Mouse (Mus musculus) T-helper 17 cell (primary cell): ENCODE results near the gene Dnajb3.

Experiments
- in situ Hi-C, 2 experiments: fragments of 300-600 bp; cut with MboI, MseI; formaldehyde crosslinking; loops; 1 replicate in 1 of 2; 2 replicates in 1 of 2; pipeline ENCODE4 v1.15.1; 2025; ENCODE audit warnings: high pct_unique_total_duplicates in 2 of 2

The Dnajb3 gene

DNA sequence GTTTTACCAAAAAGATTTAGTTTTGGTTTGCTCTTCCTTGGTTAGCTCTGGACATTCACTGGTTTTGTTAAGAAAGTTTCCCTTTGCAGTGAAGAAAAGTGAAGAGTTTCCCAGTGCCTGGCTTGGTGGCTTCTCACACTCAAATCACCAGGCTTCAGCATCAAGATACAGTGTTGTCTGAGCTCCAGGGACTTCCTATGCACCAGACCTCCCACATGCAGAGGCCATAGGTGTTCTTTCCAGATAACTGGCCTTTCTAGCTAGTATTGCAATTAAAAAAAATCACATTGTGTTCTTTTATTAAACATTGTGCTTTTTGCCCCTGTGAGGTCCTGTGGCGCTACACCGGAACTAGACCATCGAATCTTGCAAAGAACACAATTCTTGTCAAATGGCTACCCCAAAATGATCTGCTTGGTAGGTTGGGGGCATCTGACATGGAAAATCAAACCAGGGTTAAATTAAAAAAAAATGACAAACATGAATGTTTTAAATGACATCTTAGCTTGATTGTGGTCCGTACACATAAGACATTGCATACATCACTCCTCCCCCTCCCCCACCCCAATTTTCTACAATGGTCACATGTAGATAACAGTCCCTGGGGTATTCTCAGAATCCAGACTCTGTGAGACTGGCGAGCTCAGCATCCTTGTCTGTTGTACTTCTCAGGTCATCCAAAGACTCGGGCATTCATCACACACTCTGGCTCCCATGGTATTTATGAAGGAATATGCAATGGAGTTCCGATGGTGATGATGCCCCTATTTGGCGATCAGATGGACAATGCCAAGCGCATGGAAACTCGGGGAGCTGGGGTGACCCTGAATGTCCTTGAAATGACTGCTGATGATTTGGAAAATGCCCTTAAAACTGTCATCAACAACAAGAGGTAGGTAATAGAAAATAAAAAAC lies 10.1 kb upstream of the Dnajb3 start:
- in situ Hi-C loops: no loop called here

DNA sequence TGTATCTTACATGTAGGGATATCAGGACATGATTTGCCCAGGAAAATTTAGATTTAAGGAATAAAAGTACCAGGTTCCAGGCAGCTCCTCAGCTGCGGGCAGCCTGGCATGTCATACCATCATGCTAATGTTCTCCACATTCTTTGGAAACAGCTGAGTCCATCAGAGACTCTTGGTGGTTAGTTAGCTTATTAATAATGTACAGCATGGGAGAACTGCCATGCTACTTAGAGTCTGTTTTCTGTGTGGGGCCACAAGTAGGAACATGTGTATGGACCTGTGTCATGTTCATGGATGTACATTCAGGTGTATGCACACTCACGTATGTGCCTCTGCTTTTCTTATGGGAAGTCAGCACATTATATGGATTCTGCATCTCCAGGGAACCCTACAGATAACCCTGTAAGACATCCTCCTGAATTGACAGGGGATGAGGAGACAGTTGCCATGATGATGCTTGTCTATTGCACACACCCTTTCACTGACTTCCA lies 8.9 kb upstream of the Dnajb3 start:
- in situ Hi-C loops: no loop called here

- in situ Hi-C loops: no loop called here
Observed at GRCm38 (mm10) chr1:88213766-88214461, 8.3 kb upstream of the Dnajb3 start.

- in situ Hi-C loops: no loop called here
Observed at GRCm38 (mm10) chr1:88213061-88213460, 7.5 kb upstream of the Dnajb3 start.

DNA sequence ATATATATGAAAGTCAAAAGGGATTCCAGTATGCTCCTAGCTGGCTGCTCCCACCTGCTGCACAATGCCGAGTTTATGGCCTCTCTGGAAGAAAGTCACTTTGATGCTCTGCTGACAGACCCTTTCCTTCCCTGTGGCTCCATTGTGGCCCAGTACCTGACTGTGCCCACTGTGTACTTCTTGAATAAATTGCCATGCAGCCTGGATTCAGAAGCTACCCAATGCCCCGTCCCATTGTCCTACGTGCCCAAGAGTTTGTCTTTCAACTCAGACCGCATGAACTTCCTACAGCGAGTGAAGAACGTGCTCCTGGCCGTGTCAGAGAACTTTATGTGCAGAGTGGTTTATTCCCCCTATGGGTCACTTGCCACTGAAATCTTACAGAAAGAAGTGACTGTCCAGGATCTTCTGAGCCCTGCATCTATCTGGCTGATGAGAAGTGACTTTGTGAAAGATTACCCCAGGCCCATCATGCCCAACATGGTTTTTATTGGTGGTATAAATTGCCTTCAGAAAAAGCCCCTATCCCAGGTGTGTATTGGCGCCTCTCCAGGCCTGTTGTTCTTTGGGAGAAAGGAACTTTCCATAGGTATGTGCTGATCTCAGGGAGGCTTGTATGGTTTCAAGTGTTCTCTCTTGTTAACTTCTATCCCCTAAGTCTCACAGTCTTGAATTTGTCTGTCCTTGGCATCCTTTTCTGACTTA lies 6.9 kb upstream of the Dnajb3 start:
- in situ Hi-C loops: no loop called here

GRCm38 (mm10) chr1:88211812-88212211 lies 6.2 kb upstream of the Dnajb3 start, which contains the start of gene Ugt1a1:
Gene Ugt1a1 (plus strand): TSS chr1:88211959.
- in situ Hi-C loops: no loop called here

DNA sequence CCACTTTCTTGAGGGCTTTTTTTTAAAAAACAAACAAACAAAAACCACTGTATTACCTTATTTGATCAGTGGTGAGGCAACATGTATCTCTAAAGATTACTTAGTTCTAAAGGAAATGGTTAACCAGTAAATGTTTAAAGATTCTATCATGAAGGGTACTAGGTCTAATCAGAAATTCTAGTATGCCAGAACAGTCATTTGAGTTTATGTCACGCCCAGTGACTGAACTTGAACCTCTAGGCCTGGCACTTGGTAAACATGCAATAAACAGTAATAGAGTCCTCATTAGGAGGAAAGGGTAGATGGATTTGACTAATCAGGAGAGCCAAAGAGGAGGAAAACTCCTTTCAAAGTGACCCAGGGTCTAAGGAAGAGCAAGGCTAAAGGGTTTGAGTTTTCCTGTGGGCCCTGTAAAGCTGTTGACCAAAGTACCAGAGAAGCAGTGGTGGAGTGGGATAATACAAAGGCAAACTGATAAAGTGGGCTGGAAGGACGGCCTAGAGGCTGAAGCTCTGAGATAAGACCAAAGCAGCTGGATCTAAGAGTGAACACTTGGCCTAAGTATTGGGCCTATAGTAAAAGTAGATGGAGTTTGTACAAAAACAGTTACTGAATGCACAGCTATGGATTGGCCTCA lies 1.4 kb upstream of the Dnajb3 start:
- in situ Hi-C loops: loop anchor here (10.0 kb wide), 2 partner anchors 138 to 712 kb away; no protein-coding TSS in a partner anchor

DNA sequence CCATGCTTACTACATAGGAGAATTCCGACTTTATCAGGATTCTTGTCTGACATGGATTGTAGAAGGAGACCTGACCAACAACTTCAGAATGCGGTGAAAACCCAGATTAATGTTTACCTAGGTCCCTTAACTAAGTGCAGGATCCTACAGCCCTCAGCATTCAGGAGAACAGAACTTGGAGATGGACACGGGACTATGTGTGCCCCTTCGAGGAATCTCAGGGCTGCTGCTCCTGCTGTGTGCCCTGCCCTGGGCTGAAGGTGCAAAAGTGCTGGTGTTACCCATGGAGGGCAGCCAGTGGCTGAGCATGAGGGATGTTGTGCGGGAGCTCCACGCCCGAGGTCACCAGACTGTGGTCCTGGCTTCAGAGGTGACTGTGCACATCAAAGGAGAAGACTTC lies 5.1 kb downstream of the Dnajb3 start, which contains the start of gene Ugt1a2:
Gene Ugt1a2, plus strand, starts transcription at position 146 of the 400 bp plus-strand sequence.
- in situ Hi-C loops: loop anchor here (5.0 to 10.0 kb wide), 3 partner anchors 117 to 706 kb away; no protein-coding TSS in a partner anchor

GRCm38 (mm10) chr1:88199996-88200395 lies 5.6 kb downstream of the Dnajb3 start:
- in situ Hi-C loops: loop anchor here (5.0 to 25.0 kb wide), 11 partner anchors 117 to 1963 kb away; partner anchors contain the start of gene Arl4c (in 1 of the 2)

DNA sequence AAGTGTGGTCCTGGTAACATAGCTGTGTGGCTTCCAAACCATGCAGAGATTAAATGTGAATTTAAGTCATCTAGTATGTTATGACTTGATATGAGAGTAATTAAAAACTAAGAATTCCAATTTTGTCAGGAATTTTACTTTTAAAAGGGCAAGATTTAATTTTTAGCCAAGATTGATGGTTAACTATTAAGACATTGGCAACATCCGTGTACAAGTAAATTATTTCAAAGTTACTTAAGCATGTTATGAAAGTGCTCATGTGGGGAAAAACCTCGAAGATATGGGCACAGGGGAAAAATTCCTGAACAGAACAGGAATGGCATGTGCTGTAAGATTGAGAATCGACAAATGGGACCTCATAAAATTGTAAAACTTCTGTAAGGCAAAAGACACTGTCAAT lies 8.1 kb downstream of the Dnajb3 start:
- in situ Hi-C loops: loop anchor here (25.0 kb wide), 8 partner anchors 415 to 1960 kb away; partner anchors contain the start of gene Arl4c (in 1 of the 2)

- in situ Hi-C loops: loop anchor here (25.0 kb wide), 8 partner anchors 417 to 1958 kb away; partner anchors contain the start of gene Arl4c (in 1 of the 2)
Observed at GRCm38 (mm10) chr1:88195687-88196086, 9.9 kb downstream of the Dnajb3 start.

DNA sequence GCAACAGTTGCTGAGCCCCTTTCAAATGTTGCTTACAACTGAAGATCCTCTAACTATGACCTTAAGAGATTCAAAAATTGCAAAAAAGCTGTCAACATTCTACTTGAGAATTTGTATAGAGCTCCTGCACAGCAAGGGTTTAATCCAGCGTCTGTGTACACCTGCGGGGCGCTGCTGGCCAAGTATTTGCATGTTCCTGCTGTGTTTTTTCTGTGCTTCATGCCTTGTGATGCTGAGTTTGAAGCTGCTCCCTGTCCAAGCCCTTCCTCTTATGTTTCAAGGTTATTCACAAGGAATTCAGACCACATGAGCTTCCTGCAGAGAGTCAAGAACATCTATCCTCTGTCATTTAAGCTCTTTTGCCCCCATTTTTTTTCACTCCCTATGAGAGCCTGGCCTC lies 13.4 kb downstream of the Dnajb3 start:
- in situ Hi-C loops: loop anchor here (5.0 to 25.0 kb wide), 9 partner anchors 130 to 1955 kb away; partner anchors contain the start of gene Arl4c (in 1 of the 2)

- in situ Hi-C loops: loop anchor here (25.0 kb wide), 8 partner anchors 426 to 1949 kb away; partner anchors contain the start of gene Arl4c (in 1 of the 2)
Observed at GRCm38 (mm10) chr1:88186325-88186935, 19.2 kb downstream of the Dnajb3 start.

DNA sequence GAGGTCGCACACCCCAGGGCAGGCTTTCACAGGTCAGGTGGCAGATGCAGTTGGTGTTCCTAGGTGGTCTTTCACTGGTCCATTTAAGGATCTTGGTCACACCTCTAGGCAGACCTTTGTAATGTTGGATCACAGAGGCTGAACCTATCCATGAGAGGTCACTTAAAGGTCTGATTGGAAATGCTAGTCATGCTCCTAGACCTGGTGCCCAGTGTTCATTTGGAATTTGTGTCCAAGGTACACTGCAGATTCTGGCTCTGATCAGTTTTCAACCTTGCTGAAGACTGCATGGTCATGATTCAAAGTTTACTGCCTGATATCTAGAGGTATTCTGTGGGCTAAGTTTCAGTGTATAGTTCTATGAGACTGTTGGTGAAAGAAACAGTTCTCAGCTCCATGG lies 25.9 kb downstream of the Dnajb3 start:
- in situ Hi-C loops: loop anchor here (25.0 kb wide), 8 partner anchors 433 to 1942 kb away; partner anchors contain the start of gene Arl4c (in 1 of the 2)

GRCm38 (mm10) chr1:88172190-88172589 lies 33.4 kb downstream of the Dnajb3 start:
- in situ Hi-C loops: loop anchor here in 1 of 2 experiments (25.0 kb wide), 1 partner anchor 990 kb away; no protein-coding TSS in a partner anchor

- in situ Hi-C loops: loop anchor here in 1 of 2 experiments (25.0 kb wide), 1 partner anchor 997 kb away; no protein-coding TSS in a partner anchor
Observed at GRCm38 (mm10) chr1:88165711-88166110, 39.9 kb downstream of the Dnajb3 start, which contains the start of gene Ugt1a5. Gene Ugt1a5 (plus strand): TSS chr1:88166012.

DNA sequence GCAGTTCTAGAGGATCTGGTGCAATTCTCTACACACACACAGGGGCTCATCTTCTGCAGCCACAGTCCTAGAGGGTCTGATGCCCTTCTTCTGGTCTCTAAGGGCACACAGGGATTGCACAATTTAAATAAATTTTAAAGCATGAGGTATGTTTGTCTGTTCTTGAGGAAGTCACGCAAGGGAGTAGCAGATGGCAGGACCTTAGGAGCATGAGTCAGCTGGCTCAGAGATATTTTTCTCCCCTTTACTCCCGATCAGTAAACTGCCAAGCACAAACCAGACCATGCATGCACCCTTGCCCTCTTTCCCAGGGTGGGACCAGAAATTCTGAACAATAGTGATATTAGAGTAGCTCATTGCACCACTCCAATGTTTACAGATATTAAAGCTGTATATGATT lies 47.2 kb downstream of the Dnajb3 start:
- in situ Hi-C loops: loop anchor here (5.0 to 25.0 kb wide), 3 partner anchors 114 to 1004 kb away; partner anchors contain the start of genes Hjurp (in 1 of the 2) and Trpm8 (in 1 of the 2)
